Mouse (Mus musculus) splenic B cell, adult 2 months (primary cell): Measurements from ENCODE around the gene Cd38.
"Not testable (repeated sequence)": the region's sequence is repeated elsewhere in the genome, so short reads cannot be mapped to it uniquely, and the experiment has no call there.

Experiments used
- DNase-seq: peaks from one replicate; pipeline ENCODE4 v3.0.0-alpha.2; 2011; ENCODE audit warnings: low read depth, low spot score
- H3K27me3 ChIP-seq: 2 replicates; pipeline ENCODE4 v1.6.1; 2012; ENCODE audit warnings: mild to moderate bottlenecking, low read length, moderate library complexity, mixed read lengths; ENCODE audit not compliant: control insufficient read depth, poor library complexity, insufficient read depth, severe bottlenecking
- H3K36me3 ChIP-seq: 2 replicates; pipeline ENCODE4 v1.6.1; 2012; ENCODE audit warnings: mild to moderate bottlenecking, low read length, moderate library complexity, mixed read lengths; ENCODE audit not compliant: control insufficient read depth, poor library complexity, insufficient read depth, severe bottlenecking

Gene Cd38

DNA sequence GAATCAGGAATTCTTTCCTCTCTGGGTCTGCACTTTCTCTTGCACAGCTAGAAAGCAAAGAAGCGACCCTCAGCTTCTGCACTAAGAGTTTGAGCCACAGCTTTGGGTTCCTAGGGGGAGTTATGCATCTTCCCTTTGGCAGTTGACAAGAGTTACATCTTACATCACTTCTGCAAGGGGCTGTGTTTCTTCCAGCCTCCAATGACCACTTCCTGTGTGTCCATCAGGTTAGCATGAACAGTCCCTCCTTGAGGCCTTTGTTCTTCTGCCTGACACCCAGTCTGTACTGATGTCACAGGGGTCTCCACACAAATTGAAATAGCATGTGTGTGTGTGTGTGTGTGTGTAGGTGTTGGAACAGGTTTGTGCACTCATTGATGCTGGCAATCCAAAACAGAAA, 4.3 kb downstream of the Cd38 start:
- peaks cover 6% of the 10 kb centered on the region for H3K36me3 ChIP-seq
- no peak for DNase-seq

DNA sequence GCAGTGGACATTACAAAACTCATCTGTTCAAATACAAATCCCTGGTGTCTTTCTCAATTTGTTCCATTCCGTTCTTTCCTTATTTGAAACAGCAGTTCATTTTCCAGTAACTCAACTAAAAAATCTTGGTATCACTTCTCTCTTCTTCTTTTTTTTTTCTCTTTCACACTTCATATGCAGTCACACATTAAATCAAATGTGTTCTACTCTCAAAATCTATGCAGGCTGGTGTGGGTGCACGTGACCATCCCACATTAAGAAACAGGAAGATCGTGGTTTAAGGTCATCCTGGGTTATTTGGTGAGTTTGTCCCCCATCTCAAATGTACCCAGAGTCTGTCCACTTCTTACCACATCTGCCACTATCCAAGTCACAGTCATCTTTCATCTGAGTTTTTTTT, 13.7 kb downstream of the Cd38 start:
- peak; percentile 81 for DNase-seq
- H3K27me3 ChIP-seq = no peaks in the 10 kb centered on the region
- peaks cover 6% of the 10 kb centered on the region; the same call in 1 of the 2 replicates for H3K36me3 ChIP-seq

More for the DNA sequence above, 4.3 kb downstream of the Cd38 start:
- no peaks in the 10 kb centered on the region for H3K27me3 ChIP-seq

DNA sequence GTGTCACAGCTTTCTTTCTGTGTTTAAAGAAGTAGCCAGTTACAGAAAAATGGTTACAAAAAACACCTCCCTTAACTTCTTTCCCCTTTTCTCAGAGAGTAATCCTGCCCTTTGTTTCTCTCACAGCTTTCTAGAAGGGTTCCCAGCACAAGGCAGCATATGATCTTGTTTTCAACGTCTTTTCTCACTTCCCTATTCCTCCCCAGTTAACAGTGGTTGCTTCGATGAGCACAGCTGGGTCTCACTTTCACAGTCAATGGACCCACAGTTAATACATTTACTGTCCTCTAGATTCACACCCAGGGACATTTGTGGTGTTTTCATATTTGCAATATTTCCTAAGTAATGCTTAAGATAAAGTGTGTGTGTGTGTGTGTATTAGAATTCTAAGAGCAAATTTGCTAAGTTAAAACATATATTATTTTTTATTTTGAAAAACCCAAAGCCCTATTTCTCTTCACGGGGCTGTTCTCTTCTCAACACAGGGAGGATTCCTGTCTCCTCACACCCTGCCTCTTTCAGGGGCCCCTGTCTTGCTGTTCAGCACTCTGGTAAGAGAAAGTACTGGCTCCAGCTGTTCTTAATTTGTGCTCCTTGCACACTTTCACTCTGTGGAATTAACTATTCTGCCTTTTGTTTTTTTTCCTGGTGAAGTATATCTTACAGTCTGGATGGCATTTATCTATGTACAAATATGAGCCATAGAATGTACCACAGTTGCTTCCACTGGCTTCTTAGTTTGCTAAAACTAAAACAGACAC, 16.9 kb downstream of the Cd38 start:
- H3K27me3 ChIP-seq = no peaks in the 10 kb centered on the region
- peaks cover 9% of the 10 kb centered on the region; the same call in 1 of the 2 replicates for H3K36me3 ChIP-seq
- peak; percentile 90 for DNase-seq

DNA sequence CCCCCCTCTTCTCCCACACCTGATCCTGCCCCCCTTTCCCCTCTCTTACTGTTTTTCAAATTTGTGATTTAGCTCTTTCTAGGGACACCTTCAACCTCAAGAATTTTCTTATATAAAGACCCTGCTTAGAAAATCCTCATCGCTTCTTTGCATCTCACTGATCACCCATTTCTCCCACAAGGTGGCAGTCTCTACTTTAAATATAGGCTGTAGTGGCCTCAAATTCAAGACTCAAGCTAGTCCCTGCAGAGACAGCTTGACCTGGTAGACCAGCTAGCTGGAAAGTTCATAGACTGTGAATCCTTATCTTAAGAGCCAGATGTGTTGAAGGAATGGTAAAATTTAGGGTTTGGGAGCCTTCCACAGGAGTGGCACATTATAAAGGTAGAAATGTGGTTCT, 24.0 kb downstream of the Cd38 start:
- DNase-seq = peak; percentile 82
- H3K27me3 ChIP-seq = no peaks in the 10 kb centered on the region
- H3K36me3 ChIP-seq = peaks cover 10% of the 10 kb centered on the region; the same call in 1 of the 2 replicates

DNA sequence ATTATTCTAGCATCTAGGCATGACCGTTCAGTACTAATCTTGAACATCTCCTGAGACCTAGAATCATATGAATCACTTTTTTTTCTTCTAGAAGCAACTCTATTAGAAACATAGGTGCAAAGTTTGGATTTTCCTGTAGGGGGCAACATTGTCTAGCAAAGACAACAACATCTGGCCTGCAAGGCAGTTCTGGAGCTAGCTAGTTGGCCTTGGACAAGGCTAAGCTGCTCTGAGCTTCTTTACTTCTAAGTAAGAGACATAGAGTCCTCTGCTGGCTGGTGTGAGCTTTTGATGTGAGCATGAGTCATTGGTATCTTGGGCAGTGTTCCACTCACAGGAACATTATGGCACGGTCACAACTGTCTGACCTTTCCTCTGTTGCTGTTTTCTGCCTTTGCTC, 25.8 kb downstream of the Cd38 start:
- DNase-seq = peak; percentile 90
- no peaks in the 10 kb centered on the region for H3K27me3 ChIP-seq
- peaks cover 7% of the 10 kb centered on the region; the same call in 1 of the 2 replicates for H3K36me3 ChIP-seq

DNA sequence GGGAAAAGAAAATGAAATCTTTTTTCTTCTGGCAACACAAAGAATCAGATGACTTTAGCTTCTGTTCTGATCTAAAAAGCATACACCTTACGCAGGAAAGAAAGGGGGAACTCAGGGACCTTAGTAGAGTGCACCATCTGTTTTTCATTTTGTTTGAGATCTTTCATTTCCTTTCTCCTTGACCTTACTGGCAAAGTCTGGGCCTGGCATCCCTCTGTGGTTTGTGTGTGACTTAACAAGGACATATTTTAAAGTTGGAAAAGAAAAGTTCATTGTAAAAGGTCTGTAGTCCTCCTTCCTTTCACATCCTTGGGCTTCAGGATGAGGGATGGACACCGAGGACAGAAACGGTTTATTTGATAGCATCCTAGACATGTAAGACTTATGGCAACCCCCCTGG, 27.6 kb downstream of the Cd38 start:
- Histone ChIP-seq H3K36me3 (peaks cover 15% of the 10 kb centered on the region), H3K27me3 (no peaks in the 10 kb centered on the region)
- no peak for DNase-seq

DNA sequence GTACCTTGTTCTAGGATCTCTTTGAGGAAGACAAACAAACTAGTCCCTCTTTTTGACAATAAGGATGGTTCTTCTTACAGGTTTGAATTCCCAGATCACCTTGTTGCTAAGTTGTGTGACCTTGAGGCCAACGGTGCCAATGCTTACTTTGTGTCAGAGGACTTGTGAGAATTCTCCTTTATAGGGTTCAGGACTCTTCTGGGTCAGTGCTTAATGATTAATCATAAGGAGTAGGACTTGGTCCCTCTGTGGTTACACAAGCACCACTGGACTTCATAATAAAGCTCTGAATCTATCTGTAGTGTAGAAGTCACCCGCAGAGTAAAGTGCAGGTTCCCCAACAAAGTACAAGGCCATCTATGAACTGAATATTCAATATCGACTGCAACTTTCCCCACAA, 36.3 kb downstream of the Cd38 start:
- peaks cover 26% of the 10 kb centered on the region for H3K36me3 ChIP-seq
- H3K27me3 ChIP-seq = no peaks in the 10 kb centered on the region
- DNase-seq = no peak

DNA sequence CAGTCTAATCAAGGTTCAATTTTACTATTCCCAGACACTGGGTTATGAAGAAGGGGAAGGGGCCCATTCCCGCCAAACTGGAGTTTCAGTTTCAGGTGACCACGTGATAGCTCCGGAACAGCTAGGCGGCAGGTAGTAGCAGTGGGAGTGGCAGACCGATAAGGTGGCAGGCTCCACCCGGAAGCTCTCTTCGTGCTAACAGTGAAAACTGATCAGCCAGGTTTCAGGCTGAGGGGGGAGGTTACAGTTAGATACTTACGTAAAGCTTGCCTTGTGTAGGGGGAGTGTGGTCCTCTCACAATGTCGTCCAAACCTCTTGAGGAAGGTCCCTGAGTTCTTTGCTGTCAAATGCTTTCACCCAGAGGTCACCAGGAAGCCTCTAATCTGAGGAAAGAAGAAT, 40.9 kb downstream of the Cd38 start:
- no peak for DNase-seq
- Histone ChIP-seq H3K36me3 (peaks cover 19% of the 10 kb centered on the region), H3K27me3 (no peaks in the 10 kb centered on the region)

DNA sequence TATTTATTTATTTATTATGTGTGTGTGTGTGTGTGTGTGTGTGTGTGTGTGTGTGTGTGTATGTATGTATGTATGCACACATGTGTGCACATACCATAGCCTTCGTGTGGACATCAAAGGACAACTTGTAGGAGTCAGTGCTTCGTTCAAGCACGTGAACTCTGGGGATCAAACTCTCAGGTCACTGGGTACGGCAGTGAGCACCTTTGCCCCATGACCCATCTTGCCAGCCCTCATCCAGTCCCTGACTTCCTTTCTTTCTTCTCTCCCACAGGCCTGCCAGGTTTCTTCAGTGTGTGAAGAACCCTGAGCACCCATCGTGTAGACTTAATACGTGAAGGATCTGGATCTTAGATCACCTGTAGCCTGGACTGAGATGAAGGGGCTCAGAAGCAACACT, 41.7 kb downstream of the Cd38 start:
- DNase-seq = no peak
- Histone ChIP-seq H3K27me3 (no peaks in the 10 kb centered on the region), H3K36me3 (peaks cover 16% of the 10 kb centered on the region)

DNA sequence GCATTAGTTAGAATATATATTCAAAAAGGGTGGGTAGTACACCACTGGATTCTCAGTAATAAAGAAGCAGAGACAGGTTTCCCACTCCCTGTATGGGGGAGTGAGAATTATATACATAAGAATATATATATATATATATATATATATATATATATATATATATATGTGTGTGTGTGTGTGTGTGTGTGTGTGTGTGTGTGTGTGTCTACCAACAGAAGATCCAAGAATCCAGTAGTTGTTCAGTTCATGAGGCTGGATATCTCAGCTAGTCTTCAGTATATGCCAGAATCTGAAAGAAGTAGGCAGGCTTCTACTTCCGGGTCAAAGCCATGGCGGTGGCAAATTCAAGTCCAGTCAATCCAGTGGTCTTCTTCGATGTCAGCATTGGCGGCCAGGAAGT, 44.5 kb downstream of the Cd38 start, which contains the start of gene Gm7879:
TSS of gene Gm7879 (plus strand) at position 301 of the 400 bp plus-strand sequence.
- DNase-seq, H3K27me3 ChIP-seq: not testable (repeated sequence)
- H3K36me3 ChIP-seq = peaks cover 16% of the 10 kb centered on the region

DNA sequence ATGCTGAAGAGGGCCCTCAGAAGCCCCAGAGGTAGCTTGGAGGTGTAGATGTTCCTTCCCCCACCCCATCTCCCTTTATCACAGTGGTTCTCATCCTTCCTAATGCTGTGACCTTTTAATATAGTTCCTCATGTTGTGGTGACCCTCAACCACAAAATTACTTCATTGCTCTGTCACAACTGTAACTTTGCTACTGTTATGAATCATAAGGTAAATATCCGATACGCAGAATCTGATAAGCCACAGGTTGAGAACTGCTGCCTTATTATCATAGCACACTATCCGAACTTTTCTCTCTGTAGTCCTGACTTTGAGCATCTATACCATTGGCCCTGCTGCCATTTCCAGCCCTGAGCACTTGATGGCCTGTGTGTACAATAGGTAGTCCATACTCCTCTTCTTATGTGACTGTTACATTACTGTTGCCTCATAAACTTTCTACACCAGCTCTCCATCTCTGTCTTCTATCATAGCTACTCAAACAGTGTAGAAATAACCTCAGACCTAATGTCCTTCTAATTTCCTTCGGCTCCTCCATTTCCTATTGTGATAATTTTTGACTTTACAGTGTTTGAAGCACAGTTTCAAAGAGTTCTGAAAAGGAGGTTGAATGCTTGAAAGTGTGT, 47.0 kb downstream of the Cd38 start:
- Histone ChIP-seq H3K27me3 (no peaks in the 10 kb centered on the region), H3K36me3 (peaks cover 6% of the 10 kb centered on the region)
- DNase-seq = no peak

DNA sequence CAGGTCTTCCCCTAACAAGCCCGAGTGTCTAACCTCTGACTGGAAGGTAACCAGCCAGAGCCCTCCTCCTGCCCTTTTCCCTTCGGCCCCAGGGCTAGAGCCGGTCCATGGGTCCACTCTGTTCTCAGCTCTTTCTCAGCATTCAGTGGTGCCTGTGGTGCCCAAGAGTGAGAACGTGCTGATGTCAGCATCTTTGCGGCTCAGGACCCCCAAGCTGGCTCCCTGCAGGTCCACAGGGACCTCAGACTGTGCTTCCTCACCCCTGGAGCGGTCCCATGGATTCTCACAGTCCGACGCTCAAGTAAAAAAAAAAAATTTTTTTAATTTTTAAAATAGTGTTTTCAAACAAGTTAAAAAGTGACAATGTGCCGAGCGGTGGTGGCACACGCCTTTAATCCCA, 53.5 kb downstream of the Cd38 start:
- H3K36me3 ChIP-seq = no peaks in the 10 kb centered on the region
- no peaks in the 10 kb centered on the region for H3K27me3 ChIP-seq
- no peak for DNase-seq

DNA sequence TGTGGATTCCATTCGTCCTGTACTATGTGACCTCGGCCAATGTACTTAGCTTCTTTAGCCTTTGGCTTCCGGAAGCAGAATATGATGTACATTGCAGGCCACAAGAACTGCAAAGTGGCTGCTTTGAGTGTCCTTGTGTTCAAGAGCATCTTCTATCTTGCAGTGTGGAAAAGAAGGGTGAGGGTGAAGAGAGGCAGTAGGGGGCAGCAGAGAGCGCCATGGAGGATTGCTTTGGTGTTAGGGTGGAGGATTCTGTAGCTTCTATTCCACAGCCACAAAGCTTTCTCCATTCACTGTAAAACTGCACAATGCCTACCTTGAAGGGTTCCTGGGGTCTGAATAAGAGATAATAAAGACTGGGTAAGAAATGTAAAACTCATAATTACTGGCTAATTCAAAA, 55.6 kb downstream of the Cd38 start:
- Histone ChIP-seq H3K36me3 (no peaks in the 10 kb centered on the region), H3K27me3 (no peaks in the 10 kb centered on the region)
- DNase-seq = peak; percentile 87

DNA sequence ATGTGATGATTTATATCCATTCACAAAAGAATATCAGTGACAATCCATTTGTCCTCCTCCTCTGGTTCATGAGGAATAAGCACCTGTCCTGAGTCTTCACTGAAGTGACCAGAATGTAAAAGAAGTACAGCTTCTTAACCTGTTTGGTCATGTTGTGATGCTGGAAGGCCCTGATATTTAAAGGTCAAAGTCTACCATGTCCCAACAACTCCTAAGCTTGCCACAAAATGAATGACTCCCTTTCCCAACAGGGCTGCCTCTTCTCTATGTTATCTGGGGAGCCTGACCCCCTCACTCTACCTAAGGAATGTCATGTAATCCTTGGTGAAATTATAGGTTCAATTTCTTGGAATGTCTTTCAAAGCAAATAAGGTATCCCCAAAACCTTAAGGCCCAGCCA, 59.4 kb downstream of the Cd38 start:
- Histone ChIP-seq H3K36me3 (no peaks in the 10 kb centered on the region), H3K27me3 (no peaks in the 10 kb centered on the region)
- DNase-seq = no peak

DNA sequence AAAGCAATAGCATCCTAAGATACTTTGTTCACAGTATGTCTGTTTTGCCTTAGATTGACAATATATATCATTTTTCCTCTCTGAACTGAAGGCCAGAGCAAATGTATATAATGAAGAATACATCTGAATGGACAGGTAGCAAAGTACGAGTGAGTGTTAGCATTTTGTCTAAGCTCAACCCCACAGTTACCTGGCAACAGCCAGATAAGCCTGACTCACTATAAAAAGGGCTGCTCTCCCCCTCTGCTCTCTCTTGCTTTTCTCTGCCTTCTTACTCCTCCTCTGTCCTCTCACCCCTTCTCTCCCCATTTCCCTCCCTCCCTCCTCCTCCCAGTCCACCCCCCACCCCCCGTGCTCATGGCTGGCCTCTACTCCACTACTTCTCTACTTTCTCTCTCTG, 64.9 kb downstream of the Cd38 start:
- Histone ChIP-seq H3K27me3 (no peaks in the 10 kb centered on the region), H3K36me3 (no peaks in the 10 kb centered on the region)
- DNase-seq = no peak
